Mouse (Mus musculus) R1 (cell line): ENCODE data around the gene Rab33a.

Experiments used
- DNase-seq: peaks from one replicate; pipeline ENCODE4 v3.0.0-alpha.2; 2018; ENCODE audit warnings: low read depth, low spot score

The Rab33a gene

GRCm38 (mm10) chrX:48518808-48519548 lies at the start of gene Rab33a:
Gene Rab33a, plus strand, starts transcription at chrX:48519285.
- DNase-seq = peak; percentile 74

GRCm38 (mm10) chrX:48481095-48481494 lies 38.0 kb upstream of the Rab33a start:
- no peak for DNase-seq

GRCm38 (mm10) chrX:48481687-48482086 lies 37.4 kb upstream of the Rab33a start:
- DNase-seq = no peak

- DNase-seq = peak; percentile 16
Measured at GRCm38 (mm10) chrX:48493763-48494162, 25.3 kb upstream of the Rab33a start.

- DNase-seq = peak; percentile 94
Measured at GRCm38 (mm10) chrX:48513166-48513807, 5.8 kb upstream of the Rab33a start, which contains the start of gene Aifm1. Gene Aifm1, minus strand, starts transcription at chrX:48513563.

GRCm38 (mm10) chrX:48513824-48514223 lies 5.3 kb upstream of the Rab33a start:
- no peak for DNase-seq

- DNase-seq = peak; percentile 86
Measured at GRCm38 (mm10) chrX:48518211-48518807, 776 bp upstream of the Rab33a start.

GRCm38 (mm10) chrX:48519549-48520085 lies 532 bp downstream of the Rab33a start:
- no peak for DNase-seq

GRCm38 (mm10) chrX:48521651-48522050 lies 2.6 kb downstream of the Rab33a start:
- no peak for DNase-seq

- no peak for DNase-seq
Measured at GRCm38 (mm10) chrX:48523512-48523911, 4.4 kb downstream of the Rab33a start.

- DNase-seq = no peak
Measured at GRCm38 (mm10) chrX:48525332-48525731, 6.2 kb downstream of the Rab33a start.

- no peak for DNase-seq
Measured at GRCm38 (mm10) chrX:48525866-48526265, 6.8 kb downstream of the Rab33a start.

- no peak for DNase-seq
Measured at GRCm38 (mm10) chrX:48526435-48526834, 7.3 kb downstream of the Rab33a start.

GRCm38 (mm10) chrX:48532175-48532574 lies 13.1 kb downstream of the Rab33a start:
- peak; percentile 78 for DNase-seq
